Mouse (Mus musculus) forebrain, embryonic 10.5 days (tissue): Measurements from ENCODE around the gene Polr1a. TPM values are rescaled to one million over a fixed set of nuclear protein-coding genes. Genes with fewer than 3 reads are reported as not detected.

Experiments used
- DNase-seq: peaks from one replicate; pipeline ENCODE4 v3.0.0-alpha.2; 2017; ENCODE audit warnings: low spot score; ENCODE audit errors: extremely low spot score
- H3K27ac ChIP-seq: fragments of 300-500 bp; sonication (generic); 2 replicates; pipeline ENCODE4 v1.5.1; 2016; ENCODE audit warnings: mild to moderate bottlenecking
- H3K27me3 ChIP-seq: fragments of 300-500 bp; sonication (generic); 2 replicates; pipeline ENCODE4 v1.6.1; 2016; ENCODE audit warnings: mild to moderate bottlenecking; ENCODE audit not compliant: poor library complexity, severe bottlenecking
- H3K36me3 ChIP-seq: fragments of 300-500 bp; sonication (generic); replicated peaks from 2 replicates; pipeline ENCODE4 v1.6.1; 2016; ENCODE audit warnings: mild to moderate bottlenecking, moderate library complexity
- H3K4me1 ChIP-seq: fragments of 300-500 bp; sonication (generic); 2 replicates; pipeline ENCODE4 v1.6.1; 2016
- H3K4me3 ChIP-seq: fragments of 300-500 bp; sonication (generic); 2 replicates; pipeline ENCODE4 v1.5.1; 2016; ENCODE audit warnings: mild to moderate bottlenecking, moderate library complexity
- H3K9me3 ChIP-seq: fragments of 300-500 bp; sonication (generic); 2 replicates; pipeline ENCODE4 v1.6.1; 2016; ENCODE audit warnings: mild to moderate bottlenecking, moderate library complexity
- WGBS: fragments of 180-500 bp; shearing (Covaris S2); methylation state at CpG from one replicate; pipeline ENCODE4 v1.1.7; 2016; 5-methylcytosine and 5-hydroxymethylcytosine counted together
- polyA plus RNA-seq: library from polyadenylated mRNA; unstranded; fragments of >200 nt; fragmentation: Nextera tagmentation; extraction: Ambion mirVana; gene quantifications from 2 replicates; pipeline ENCODE4 v1.2.1, GENCODE M21; 2016

The Polr1a gene
- polyA plus RNA-seq, 1 experiment from 2014 or later, result 49.6 TPM

GRCm38 (mm10) chr6:71927911-71928310 lies 19.1 kb downstream of the Polr1a start:
- no peak overlapping the region for H3K4me3 ChIP-seq
- no peaks in the 10 kb centered on the region for H3K9me3 ChIP-seq
- H3K4me1 ChIP-seq, result no peaks in the 10 kb centered on the region
- H3K36me3 ChIP-seq, result peaks cover 98% of the 10 kb centered on the region
- peak; percentile 23 for DNase-seq
- no peaks in the 10 kb centered on the region for H3K27me3 ChIP-seq
- no peak overlapping the region for H3K27ac ChIP-seq

GRCm38 (mm10) chr6:71930053-71930452 lies 21.2 kb downstream of the Polr1a start:
- peaks cover 96% of the 10 kb centered on the region for H3K36me3 ChIP-seq

GRCm38 (mm10) chr6:71930830-71931437 lies 22.1 kb downstream of the Polr1a start:
- H3K9me3 ChIP-seq, result no peaks in the 10 kb centered on the region
- H3K4me3 ChIP-seq, result no peak overlapping the region
- H3K36me3 ChIP-seq, result peaks cover 96% of the 10 kb centered on the region
- 91% methylated on average over 12 of the region's 12 CpGs for WGBS
- H3K4me1 ChIP-seq, result peaks cover 6% of the 10 kb centered on the region; the same call in 1 of the 2 replicates
- no peak overlapping the region for H3K27ac ChIP-seq
- no peaks in the 10 kb centered on the region for H3K27me3 ChIP-seq
- no peak for DNase-seq

More at GRCm38 (mm10) chr6:71930053-71930452, 21.2 kb downstream of the Polr1a start:
- H3K4me1 ChIP-seq, result peaks cover 6% of the 10 kb centered on the region; the same call in 1 of the 2 replicates
- H3K9me3 ChIP-seq, result no peaks in the 10 kb centered on the region
- no peaks in the 10 kb centered on the region for H3K27me3 ChIP-seq
- H3K4me3 ChIP-seq, result no peak overlapping the region
- DNase-seq, result no peak
- WGBS, result 94% methylated on average over 10 of the region's 10 CpGs
- H3K27ac ChIP-seq, result no peak overlapping the region

- WGBS, result 91% methylated on average over 5 of the region's 5 CpGs
Measured at GRCm38 (mm10) chr6:71932347-71932746, 23.5 kb downstream of the Polr1a start.

GRCm38 (mm10) chr6:71934081-71934556 lies 25.3 kb downstream of the Polr1a start:
- H3K36me3 ChIP-seq, result peaks cover 98% of the 10 kb centered on the region

More at GRCm38 (mm10) chr6:71932347-71932746, 23.5 kb downstream of the Polr1a start:
- no peak for DNase-seq
- peaks cover 6% of the 10 kb centered on the region; the same call in 1 of the 2 replicates for H3K4me1 ChIP-seq
- H3K36me3 ChIP-seq, result peaks cover 96% of the 10 kb centered on the region
- no peak overlapping the region for H3K4me3 ChIP-seq
- no peaks in the 10 kb centered on the region for H3K9me3 ChIP-seq
- H3K27me3 ChIP-seq, result no peaks in the 10 kb centered on the region
- no peak overlapping the region for H3K27ac ChIP-seq

GRCm38 (mm10) chr6:71935737-71936136 lies 26.9 kb downstream of the Polr1a start:
- Histone ChIP-seq H3K36me3 (peaks cover 92% of the 10 kb centered on the region), H3K27ac (no peak overlapping the region), H3K9me3 (no peaks in the 10 kb centered on the region), H3K4me3 (no peak overlapping the region), H3K4me1 (peaks cover 9% of the 10 kb centered on the region), H3K27me3 (no peaks in the 10 kb centered on the region)
- DNase-seq, result no peak
- WGBS, result 89% methylated on average over 2 of the region's 2 CpGs

More at GRCm38 (mm10) chr6:71934081-71934556, 25.3 kb downstream of the Polr1a start:
- DNase-seq, result no peak
- Histone ChIP-seq H3K27ac (no peak overlapping the region), H3K9me3 (no peaks in the 10 kb centered on the region), H3K4me1 (peaks cover 6% of the 10 kb centered on the region; the same call in 1 of the 2 replicates), H3K4me3 (no peak overlapping the region), H3K27me3 (no peaks in the 10 kb centered on the region)
- WGBS, result 67% methylated on average over 2 of the region's 2 CpGs

- Histone ChIP-seq H3K27ac (no peak overlapping the region), H3K9me3 (no peaks in the 10 kb centered on the region), H3K27me3 (no peaks in the 10 kb centered on the region), H3K36me3 (peaks cover 83% of the 10 kb centered on the region), H3K4me3 (no peak overlapping the region), H3K4me1 (peaks cover 3% of the 10 kb centered on the region; the same call in 1 of the 2 replicates)
- DNase-seq, result no peak
- 73% methylated on average over 6 of the region's 6 CpGs for WGBS
Measured at GRCm38 (mm10) chr6:71940912-71941311, 32.1 kb downstream of the Polr1a start.

- Histone ChIP-seq H3K4me3 (no peak overlapping the region), H3K36me3 (peaks cover 89% of the 10 kb centered on the region), H3K27me3 (no peaks in the 10 kb centered on the region), H3K27ac (no peak overlapping the region), H3K9me3 (no peaks in the 10 kb centered on the region), H3K4me1 (peaks cover 3% of the 10 kb centered on the region; the same call in 1 of the 2 replicates)
- WGBS, result 91% methylated on average over 6 of the region's 6 CpGs
- DNase-seq, result no peak
Measured at GRCm38 (mm10) chr6:71945101-71945500, 36.2 kb downstream of the Polr1a start.

GRCm38 (mm10) chr6:71946121-71946520 lies 37.3 kb downstream of the Polr1a start:
- 92% methylated on average over 8 of the region's 8 CpGs for WGBS

GRCm38 (mm10) chr6:71949721-71950120 lies 40.9 kb downstream of the Polr1a start:
- no peaks in the 10 kb centered on the region for H3K27me3 ChIP-seq
- no peaks in the 10 kb centered on the region for H3K4me1 ChIP-seq
- no peak overlapping the region for H3K27ac ChIP-seq
- no peak overlapping the region for H3K4me3 ChIP-seq
- no peaks in the 10 kb centered on the region for H3K9me3 ChIP-seq
- no peak for DNase-seq
- WGBS, result 84% methylated on average over 3 of the region's 3 CpGs
- peaks cover 97% of the 10 kb centered on the region for H3K36me3 ChIP-seq

More at GRCm38 (mm10) chr6:71946121-71946520, 37.3 kb downstream of the Polr1a start:
- no peak for DNase-seq
- no peaks in the 10 kb centered on the region for H3K27me3 ChIP-seq
- no peak overlapping the region for H3K27ac ChIP-seq
- no peaks in the 10 kb centered on the region for H3K4me1 ChIP-seq
- peaks cover 89% of the 10 kb centered on the region for H3K36me3 ChIP-seq
- H3K9me3 ChIP-seq, result no peaks in the 10 kb centered on the region
- no peak overlapping the region for H3K4me3 ChIP-seq

GRCm38 (mm10) chr6:71950592-71950991 lies 41.7 kb downstream of the Polr1a start:
- H3K4me3 ChIP-seq, result no peak overlapping the region
- H3K4me1 ChIP-seq, result no peaks in the 10 kb centered on the region
- H3K27me3 ChIP-seq, result no peaks in the 10 kb centered on the region
- peaks cover 95% of the 10 kb centered on the region for H3K36me3 ChIP-seq
- H3K9me3 ChIP-seq, result no peaks in the 10 kb centered on the region
- H3K27ac ChIP-seq, result no peak overlapping the region
- DNase-seq, result no peak
- 92% methylated on average over 3 of the region's 3 CpGs for WGBS

GRCm38 (mm10) chr6:71951192-71951591 lies 42.3 kb downstream of the Polr1a start:
- DNase-seq, result no peak
- WGBS, result 89% methylated on average over 5 of the region's 5 CpGs
- Histone ChIP-seq H3K27me3 (no peaks in the 10 kb centered on the region), H3K9me3 (no peaks in the 10 kb centered on the region), H3K4me1 (no peaks in the 10 kb centered on the region), H3K27ac (no peak overlapping the region), H3K4me3 (no peak overlapping the region), H3K36me3 (peaks cover 90% of the 10 kb centered on the region)

GRCm38 (mm10) chr6:71962119-71962518 lies 53.3 kb downstream of the Polr1a start:
- Histone ChIP-seq H3K36me3 (peaks cover 56% of the 10 kb centered on the region), H3K9me3 (no peaks in the 10 kb centered on the region), H3K27ac (no peak overlapping the region), H3K4me3 (no peak overlapping the region), H3K4me1 (no peaks in the 10 kb centered on the region), H3K27me3 (no peaks in the 10 kb centered on the region)
- WGBS, result 89% methylated on average over 5 of the region's 5 CpGs
- no peak for DNase-seq
